Mouse (Mus musculus) thymus, adult 2 months (tissue): Measurements from ENCODE around the gene S100a6.

Experiments used
- CTCF ChIP-seq: fragments of 200-500 bp; IDR thresholded peaks from 2 replicates; pipeline ENCODE4 v1.5.1; 2012; ENCODE audit warnings: mild to moderate bottlenecking, control low read depth, low read length, moderate library complexity, borderline replicate concordance; ENCODE audit not compliant: control insufficient read depth, poor library complexity, insufficient read depth; ENCODE audit errors: extremely low read depth
- POLR2A ChIP-seq: fragments of 200-500 bp; IDR thresholded peaks from 2 replicates; pipeline ENCODE4 v1.6.1; 2012; ENCODE audit warnings: mild to moderate bottlenecking, low read length, control low read depth, moderate library complexity; ENCODE audit not compliant: control insufficient read depth, poor library complexity, insufficient read depth; ENCODE audit errors: extremely low read depth

DNA sequence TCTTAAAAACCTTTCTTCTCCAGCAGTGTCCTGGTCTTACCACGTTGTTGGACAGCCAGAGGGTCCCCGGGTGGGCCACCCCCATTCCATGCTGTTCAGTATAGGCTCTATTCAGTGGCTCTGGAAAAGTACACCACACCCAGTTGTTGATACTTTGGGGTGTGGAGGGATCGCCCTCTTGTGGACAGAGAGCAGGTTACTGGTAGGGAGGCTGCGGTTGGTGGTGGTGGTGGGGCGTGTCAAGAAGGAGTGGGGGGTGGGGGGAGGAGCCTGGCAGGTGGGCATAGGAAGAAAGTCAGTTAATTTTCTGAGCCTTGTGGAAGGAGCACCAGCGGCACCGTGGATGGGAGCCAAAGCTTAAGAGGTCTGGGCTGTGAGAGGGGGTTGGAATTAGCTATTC is 2.7 kb downstream of the S100a6 start:
- TF ChIP-seq POLR2A (0 out of 2 replicates have a peak, but pooled peaks have one; percentile 22), CTCF (peak; percentile 72; the same call in 1 of the 2 replicates)
